Comparison of ENCODE assay signal across 1 mouse cellular context in the genomic region with DNA sequence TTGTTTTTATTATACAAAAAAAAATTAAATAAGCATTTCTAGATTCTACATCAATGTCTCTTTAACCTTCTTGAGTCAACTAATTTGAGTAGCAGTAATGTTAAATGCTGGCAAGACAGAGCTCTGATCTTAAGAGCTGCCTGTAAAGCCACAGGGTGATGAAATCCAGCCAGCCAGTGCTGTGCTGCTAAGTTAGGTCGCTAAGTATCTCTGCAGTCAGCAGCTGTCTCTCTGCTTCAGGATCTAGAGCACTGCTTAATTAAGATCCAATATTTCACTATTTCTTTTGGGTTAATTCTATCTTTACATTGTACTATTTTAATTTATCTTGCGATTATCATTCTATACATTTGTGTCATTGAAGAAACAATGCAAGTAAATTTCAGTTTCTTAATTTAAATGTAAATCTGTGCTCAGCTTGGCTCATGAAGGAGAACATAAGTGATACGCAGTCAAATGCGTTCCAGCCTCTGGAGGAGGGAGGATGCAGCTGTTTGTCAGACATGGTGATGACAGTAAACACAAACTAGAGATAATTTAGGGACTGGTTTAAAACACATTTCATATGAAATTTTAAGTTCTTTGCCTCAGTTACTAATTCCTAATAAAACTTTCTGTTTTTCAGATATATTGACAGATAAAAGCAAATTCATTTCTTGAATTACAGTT.
TF ChIP-seq lines count a peak whose summit lies in the region.

No protein-coding gene starts in this region.

TF ChIP-seq in MEL, 35 proteins besides CTCF, POLR2A, EP300 and RAD21 (continued from another document):
- TF ChIP-seq MAZ (IDR thresholded peaks at IDR 0.05; ENCODE audit: low read depth, low read length) (no peak), GATA1 (IDR thresholded peaks at IDR 0.05; ENCODE audit: low read depth, low read length) (no peak), ZMIZ1 (IDR thresholded peaks at IDR 0.05; ENCODE audit: low read depth, low read length) (no peak), MXI1 (IDR thresholded peaks at IDR 0.05; ENCODE audit: low read depth, low read length) (no peak), HCFC1 (IDR thresholded peaks at IDR 0.05; ENCODE audit: low read depth, low read length) (no peak)
